Mouse (Mus musculus): Measurements from ENCODE around the gene Mpped2.

DNA sequence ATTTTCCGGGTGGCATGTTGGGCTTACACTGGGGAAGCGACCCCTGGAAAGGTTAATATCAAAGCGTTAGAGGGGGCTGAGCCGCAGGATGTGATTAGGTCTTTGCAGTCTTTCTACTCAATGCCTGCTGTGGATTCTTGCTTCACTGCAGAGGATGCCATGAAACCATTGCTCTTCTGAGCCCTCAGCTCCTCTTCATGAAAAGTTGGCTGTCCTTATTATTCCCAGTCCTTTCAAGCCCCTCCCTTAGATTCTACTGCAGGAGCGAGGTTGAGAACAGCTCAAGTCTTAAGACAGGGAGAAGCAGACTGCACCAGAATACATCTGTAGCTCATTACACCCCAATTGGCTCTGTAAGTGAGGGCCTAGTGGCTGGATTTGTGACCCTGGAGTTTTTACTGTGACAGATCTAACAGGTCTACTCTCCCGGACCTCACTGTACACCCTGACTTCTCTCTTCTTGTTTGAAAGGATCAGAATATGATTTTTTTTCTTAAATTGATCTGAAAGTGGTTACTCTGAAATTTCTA lies 218.9 kb downstream of the Mpped2 start:
- TF ChIP-seq CTCF (IDR thresholded peaks at IDR 0.05; ENCODE audit: low read depth, low read length) (no peak), POLR2A (IDR thresholded peaks at IDR 0.05; ENCODE audit: extremely low read depth, insufficient read depth, low read length) (no peak)

All from liver, adult 2 months (tissue).